Mouse (Mus musculus) natural killer cell, adult 2 months (primary cell): ENCODE data around the gene Erf.

Experiments
- DNase-seq, 2 experiments: peaks; one replicate each; pipeline ENCODE4 v3.0.0; 2022; ENCODE audit warnings: low spot score in 2 of 2

The Erf gene

GRCm38 (mm10) chr7:25238829-25239623 is 11.5 kb downstream of the Erf start:
- peak; percentile 81 to 87 for DNase-seq

- DNase-seq, result peak; percentile 93
These were observed 12.4 kb downstream of the Erf start for GRCm38 (mm10) chr7:25238015-25238706.

GRCm38 (mm10) chr7:25237249-25238014 is 13.1 kb downstream of the Erf start, which contains the start of gene Gsk3a:
TSS of gene Gsk3a (minus strand) at chr7:25237851.
- DNase-seq, result peak; percentile 96

- no peak for DNase-seq
These were observed 15.0 kb downstream of the Erf start for GRCm38 (mm10) chr7:25235526-25235925.

- DNase-seq, result no peak
These were observed 17.5 kb downstream of the Erf start for GRCm38 (mm10) chr7:25233061-25233460.

GRCm38 (mm10) chr7:25232101-25232648 is 18.4 kb downstream of the Erf start:
- no peak for DNase-seq

- DNase-seq, result no peak
These were observed 19.8 kb downstream of the Erf start for GRCm38 (mm10) chr7:25230690-25231285.

- DNase-seq, result no peak
These were observed 22.8 kb downstream of the Erf start for GRCm38 (mm10) chr7:25227523-25228300.

- DNase-seq, result no peak
These were observed 28.1 kb downstream of the Erf start for GRCm38 (mm10) chr7:25222275-25222967.

- DNase-seq, result peak; percentile 90 to 93
These were observed 29.3 kb downstream of the Erf start, which contains the start of gene Zfp526 for GRCm38 (mm10) chr7:25221102-25221883. TSS of gene Zfp526 (plus strand) at chr7:25221425.

GRCm38 (mm10) chr7:25220457-25221101 is 30.0 kb downstream of the Erf start, which contains the start of gene Dedd2:
TSS of gene Dedd2 (minus strand) at chr7:25220615.
- peak; percentile 14 to 27 for DNase-seq

GRCm38 (mm10) chr7:25219756-25220456 is 30.7 kb downstream of the Erf start:
- DNase-seq, result peak; percentile 98

GRCm38 (mm10) chr7:25219416-25219750 is 31.2 kb downstream of the Erf start:
- no peak for DNase-seq

GRCm38 (mm10) chr7:25218705-25219415 is 31.7 kb downstream of the Erf start:
- peak; percentile 22 to 33 for DNase-seq

GRCm38 (mm10) chr7:25217653-25218395 is 32.7 kb downstream of the Erf start:
- DNase-seq, result peak in 1 of 2 experiments; percentile 33

GRCm38 (mm10) chr7:25214172-25214571 is 36.4 kb downstream of the Erf start:
- no peak for DNase-seq

GRCm38 (mm10) chr7:25213099-25213498 is 37.5 kb downstream of the Erf start:
- DNase-seq, result peak in 1 of 2 experiments; percentile 25
